Mouse (Mus musculus): Measurements from ENCODE around the gene She.

DNA sequence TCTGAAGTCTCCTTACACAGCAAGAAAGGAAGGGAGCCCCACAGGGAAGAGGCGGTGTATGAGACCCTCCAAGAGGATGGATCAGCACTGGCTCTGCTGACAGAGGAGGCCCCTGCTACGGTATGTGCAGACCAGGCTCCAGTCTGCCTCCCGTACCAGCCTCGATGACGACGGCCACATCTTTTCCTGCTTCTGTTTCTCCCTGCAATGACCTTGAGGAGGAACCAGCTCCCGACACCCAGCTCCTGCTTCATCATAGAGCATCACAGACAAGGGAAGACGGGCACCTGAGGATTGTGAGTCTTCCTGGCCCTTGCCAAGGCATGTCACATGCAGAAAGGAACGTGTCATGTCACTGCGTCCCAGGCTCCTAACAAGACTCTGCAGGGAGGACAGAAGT is 66.8 kb downstream of the She start:
- no peak for TF ChIP-seq EP300 (IDR thresholded peaks at IDR 0.05; ENCODE audit: low read depth)
- no peak for TF ChIP-seq CTCF (IDR thresholded peaks at IDR 0.05; ENCODE audit: low read depth)

Measured in heart, postnatal 0 days (tissue).